Mouse (Mus musculus) adrenal gland, adult 8-10 months (tissue): ENCODE results near the gene Rapsn. TPM values are rescaled to one million over a fixed set of nuclear protein-coding genes. Genes with fewer than 3 reads are reported as not detected.
A peak's percentile ranks its signal among the peaks of the same experiment; 100 is the strongest.

ENCODE experiments used
- DNase-seq: peaks from one replicate; pipeline ENCODE4 v3.0.0; 2022
- total RNA-seq, 4 experiments: library from RNA; stranded (reverse); gene quantifications; 2 replicates each; pipeline ENCODE4 v1.2.4; 2022

The Rapsn gene
- total RNA-seq, 4 experiments from 2014 or later, result 1.6 to 7.5 (median 3.5) TPM

DNA sequence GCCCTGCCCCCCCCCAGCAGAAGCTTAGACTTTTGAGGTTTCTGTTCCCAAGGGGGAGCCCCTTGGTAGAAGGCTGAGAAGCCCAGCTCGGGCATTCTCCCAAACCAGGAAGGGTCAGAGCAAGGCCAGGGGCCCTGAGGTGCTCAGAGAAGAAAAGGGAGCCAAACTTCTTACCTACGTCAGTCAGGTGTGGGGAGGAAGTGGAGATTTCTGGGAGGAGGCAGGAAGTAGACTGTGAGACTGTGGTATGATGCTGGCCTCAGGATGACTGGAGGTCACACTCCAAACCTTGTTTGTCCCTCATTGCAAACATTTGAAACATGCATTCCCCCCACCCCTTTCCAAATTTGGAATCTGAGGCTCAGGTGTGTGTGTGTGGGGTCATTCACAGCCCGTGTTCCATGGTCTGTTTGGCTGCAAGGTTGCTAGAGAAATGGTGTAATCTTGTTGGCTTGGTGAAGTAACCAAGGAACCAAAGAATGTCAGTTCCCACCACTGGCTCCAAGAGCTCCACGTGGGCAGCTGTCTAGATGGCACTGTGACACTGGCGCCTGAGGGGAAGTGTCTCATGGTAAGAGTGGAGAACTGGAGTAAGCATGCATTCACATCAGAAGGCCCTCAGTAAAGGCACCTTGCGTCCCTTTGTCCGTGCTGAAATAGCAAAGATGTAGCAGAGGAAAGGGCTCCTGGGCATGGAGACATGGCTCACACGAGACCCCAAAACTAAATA, 45.5 kb downstream of the Rapsn start:
- no peak for DNase-seq

DNA sequence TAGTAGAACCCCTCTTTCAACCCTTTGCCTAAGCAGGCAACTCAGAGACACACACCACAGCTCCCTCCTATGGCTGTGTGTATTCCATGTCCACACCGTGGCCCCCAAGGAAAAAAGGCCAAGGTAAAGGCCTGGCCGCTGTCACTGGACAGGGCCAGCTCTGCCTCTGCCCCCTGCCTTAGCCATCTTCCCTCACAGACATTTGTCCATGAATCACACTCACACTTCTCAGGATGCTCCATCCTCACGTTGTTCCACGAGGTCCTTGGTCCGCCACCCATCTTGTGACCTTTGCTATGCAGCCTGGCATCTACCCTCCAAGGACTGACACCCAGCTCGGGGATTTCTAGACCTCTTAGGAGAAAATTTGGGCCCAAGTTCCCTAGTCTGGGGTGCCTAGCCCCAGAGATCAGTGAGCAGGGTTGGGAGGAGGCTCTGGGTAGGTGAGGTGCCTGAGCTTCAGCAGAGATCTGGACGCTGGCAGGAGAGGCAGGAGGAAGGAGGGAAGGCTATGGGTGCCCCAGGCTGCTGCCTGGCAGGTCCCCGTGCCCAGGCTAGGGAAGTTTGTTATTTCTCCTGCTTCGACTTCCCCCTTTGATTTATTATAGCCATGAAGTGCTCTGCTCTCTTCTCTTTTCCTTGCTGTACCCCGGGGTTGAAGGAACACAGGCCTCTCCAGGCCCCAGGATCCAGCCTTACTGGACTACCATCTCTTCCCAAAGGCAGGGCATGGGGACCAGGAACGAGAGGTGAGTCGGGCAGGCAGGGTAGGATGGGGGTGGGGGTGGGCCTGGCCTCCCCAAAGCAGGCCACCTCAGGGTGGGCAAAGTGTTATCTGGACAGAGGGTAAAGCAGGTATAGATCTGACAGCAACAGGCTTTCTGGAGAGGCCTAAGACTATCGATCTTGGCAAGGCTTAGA, 46.6 kb downstream of the Rapsn start, which contains the start of gene Spi1:
Gene Spi1 (plus strand): TSS at position 616 of the 921 bp plus-strand sequence.
- no peak for DNase-seq

DNA sequence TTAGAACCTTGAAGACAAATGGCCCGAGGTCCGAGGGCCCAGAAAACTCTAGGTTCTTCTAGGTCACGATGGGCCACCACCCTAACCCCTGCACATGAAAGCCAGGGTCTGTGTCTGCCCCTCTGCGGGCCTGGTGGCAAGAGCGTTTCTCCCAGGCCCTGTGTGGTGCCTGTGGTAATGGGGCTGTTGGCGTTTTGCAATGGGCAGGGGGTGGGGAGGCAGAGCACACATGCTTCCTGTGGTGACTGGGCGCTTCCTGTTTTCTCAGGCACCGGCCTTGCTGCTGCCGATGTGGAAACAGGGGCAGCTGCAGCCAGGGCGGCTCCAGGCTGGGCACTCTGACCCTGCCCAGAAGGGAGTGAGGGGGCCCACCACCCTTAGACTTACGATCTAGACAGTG, 47.4 kb downstream of the Rapsn start:
- DNase-seq, result peak; percentile 42

DNA sequence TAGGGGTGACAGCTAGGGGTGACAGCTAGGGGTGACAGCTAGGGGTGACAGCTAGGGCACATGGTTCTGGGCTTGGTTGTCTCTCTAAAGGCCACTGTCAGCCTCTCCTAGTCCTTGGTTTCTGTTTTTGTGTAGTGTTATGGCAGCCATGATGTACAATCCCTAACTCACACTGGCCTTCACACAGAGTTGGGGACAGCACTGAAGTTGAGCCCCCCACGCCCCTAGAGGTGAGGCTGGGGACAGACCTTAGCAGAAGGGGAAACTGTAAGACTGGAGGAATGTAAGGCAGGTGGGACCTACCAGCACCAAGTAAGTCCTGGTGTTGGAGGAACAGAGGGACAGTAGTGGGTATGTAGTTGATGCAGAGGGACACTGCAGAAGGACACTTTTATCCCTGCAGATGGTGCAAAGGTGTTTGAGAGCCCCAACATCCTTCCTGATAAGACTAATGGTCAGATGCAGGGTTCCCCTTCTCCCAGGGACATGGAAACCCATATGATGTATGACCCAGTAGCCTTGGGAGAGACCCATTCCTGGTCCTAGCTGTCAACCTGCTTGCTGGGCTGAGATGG, 48.0 kb downstream of the Rapsn start:
- DNase-seq, result no peak

DNA sequence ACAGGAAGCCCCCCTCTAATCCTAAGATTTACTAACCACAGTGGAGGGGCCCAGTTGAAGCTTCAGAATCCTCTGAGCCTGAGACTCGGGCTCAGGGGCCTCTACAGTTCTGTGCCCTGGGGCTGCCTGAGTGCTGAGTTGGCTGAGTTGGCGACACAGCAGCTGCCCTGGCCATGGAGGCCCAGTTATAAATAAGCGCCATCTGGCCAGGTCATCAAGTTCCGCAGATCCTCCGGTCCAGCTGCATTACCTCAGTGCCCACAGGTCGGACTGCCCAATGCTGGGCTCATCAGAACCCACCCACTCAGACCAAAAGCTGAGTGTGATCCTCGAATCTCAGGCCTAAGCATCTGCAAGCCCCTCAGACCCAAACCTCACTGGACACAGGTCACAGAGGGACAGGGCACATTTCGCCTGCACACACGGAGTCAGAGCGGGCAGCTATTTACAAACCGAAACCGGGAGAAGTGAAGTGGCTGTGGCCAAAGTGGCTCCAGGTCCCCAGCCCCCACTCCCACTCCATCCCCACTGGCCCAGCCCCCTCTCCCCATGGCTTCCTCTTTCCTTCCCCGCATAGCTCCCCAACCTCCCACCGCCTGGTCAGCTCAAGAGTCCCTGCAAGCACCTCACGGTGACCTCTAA, 48.9 kb downstream of the Rapsn start:
- no peak for DNase-seq

DNA sequence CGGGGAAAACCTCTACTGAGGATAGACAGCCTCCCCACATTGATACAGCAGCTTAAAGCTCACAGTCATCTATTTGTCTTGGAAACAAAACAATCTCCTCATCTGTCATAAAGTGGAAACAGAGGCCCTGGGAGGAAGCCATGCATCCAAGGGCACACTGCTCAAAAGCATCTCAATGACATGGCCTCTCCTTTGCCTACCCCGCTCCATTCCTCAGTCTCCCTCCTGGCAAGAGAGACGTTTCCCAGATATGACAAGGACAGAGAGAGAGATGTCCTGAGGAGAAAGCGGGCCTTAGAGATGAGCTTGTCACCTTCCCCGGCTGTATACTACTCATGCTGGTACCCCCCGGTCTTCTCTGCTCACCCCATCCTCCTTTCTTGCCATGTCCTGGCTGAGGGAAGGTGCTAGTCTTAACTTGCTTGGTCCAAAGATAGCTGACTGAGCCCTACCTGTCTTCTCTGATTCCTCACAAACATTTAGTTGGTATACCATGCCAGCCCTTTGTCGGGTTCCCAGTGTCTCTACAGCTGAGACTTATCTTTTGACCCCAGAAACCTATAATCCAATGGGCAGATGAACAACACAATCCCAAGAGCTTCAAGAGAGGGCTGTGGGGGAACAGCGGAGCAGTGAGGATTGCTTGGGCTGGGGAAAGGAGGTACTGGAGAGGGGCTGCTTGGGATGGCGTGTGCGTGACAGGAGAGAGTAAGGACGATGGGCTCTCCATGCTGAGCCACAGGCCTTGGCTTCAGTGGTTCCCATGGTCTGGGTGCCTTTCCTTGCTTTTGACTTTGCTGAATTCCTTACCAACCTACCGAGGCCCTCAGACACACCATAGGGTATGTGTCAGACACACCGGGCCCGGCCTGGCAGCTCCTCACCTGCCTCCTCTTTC, 50.3 kb downstream of the Rapsn start:
- no peak for DNase-seq

DNA sequence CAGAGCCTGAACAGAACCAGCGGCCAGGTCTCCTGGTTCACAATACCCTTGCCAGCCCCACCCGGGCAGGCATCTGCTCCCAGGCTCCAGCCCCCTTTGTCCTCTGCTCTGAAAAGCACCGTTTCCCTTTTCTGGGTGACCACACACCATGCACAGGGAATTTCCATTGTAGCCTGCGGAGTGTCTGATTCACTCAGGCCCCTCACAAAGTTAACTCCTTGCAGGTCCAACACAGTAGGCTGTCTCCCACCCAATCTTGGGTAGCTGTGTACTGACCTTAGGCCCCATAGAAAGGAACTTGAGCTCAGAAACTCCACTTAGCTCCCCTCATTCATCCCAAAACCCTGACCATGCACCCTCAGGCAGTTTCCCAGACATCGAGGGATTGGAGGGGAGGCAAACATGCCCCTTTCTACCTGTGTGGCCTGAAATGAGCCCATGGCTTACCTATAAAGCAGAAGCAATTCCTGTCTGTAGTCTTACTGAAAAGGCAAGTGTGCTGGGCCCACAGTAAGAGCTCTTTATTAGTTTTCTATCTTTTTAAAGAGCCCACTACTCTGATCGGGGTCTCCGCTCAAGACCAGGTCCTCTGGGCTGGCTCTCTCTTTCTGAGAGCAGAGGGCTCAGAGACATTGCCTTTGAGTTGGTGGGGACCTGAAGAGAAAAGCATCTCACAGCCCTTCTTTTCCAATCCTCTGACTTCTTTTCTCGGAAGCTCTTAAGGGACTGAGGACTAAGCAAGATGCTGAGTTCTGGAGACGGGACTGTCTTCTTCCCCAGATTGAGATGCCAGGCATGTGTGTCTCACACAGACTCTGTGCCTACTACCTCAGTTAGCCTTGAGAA, 51.2 kb downstream of the Rapsn start:
- no peak for DNase-seq

DNA sequence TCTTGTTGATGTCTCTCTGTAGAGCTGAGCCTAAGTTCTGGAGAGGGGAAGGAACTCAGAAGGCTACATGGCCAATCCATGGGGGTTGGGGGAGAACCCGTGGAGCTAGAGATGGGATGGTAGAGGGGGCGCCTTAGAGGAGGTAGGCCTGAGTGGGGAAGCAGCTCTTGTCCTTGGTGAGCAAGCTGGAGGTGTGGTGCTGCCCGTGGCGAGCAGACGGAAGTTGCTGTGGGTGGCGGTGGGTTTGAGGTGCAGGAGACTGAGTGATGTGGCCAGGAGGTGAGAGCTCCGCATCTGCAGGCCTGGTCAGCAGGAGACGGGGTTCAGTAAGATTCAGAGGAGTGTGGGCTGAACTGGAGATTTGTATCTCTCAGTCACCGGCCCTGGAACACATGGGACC, 52.0 kb downstream of the Rapsn start:
- DNase-seq, result no peak

DNA sequence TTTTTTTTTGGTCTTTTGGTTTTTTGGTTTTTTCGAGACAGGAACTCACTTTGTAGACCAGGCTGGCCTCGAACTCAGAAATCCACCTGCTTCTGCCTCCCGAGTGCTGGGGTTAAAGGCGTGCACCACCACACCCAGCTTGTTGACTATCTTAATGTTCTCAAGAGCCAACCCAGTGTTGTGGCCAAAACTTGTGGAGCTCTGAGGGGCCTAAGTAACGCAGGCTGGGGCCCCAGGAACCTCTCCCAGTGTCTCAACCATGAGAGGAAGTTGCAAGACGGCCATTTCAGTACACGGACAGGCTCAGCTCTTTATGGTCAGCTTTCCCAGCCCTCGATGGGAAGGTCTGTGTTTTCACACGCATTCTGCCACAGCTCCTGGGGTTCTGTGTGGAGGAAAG, 53.6 kb downstream of the Rapsn start:
- no peak for DNase-seq

DNA sequence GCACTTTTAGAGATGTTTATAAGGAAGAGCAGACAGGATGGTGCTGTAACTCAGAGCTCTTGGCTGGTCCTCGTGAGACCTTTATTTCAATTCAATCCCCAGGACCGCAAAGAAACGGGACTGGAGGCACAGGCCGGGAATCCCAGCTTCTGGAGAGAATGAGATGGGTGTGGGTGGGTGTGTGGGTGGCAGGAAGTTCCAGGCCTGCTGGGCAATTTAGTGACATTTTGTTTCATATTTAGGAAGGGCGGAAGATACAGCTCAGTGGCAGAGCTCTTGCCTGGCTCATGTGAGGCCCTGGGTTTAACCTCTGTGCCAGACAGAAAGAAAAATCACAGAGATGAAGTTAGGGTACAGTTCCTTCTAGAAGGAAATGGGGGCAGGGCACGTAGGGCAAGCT, 54.8 kb downstream of the Rapsn start:
- DNase-seq, result no peak

DNA sequence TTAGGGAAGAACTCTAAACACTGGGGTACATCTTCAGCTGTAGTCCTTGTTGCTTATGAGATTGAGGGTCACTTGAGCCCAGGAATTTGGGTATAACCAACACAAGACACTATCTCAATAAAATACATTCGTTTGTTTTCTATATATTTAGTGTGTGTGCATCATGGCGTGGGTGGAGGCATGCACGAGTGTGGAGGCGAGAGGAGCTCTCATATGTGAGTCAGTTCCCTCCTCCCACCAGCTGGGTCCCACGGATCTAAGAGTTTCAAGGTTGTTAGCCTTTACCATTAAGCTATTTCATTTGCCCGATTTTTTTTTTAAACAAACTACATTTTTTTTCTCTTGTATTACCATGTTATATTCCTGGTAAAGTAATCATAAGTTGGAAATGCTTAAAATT, 55.4 kb downstream of the Rapsn start:
- DNase-seq, result no peak

Other genes starting within 250 kb of the Rapsn start
- 100 to 1,000 TPM; 136 to 235 (median 166) TPM for gene Mtch2, start 188.5 kb upstream of the Rapsn start, total RNA-seq
- 1 to 10 TPM; 1.6 to 3.5 (median 2.8) TPM for gene C1qtnf4, start 149.8 kb upstream of the Rapsn start, total RNA-seq
- gene Kbtbd4, start 130.9 kb upstream of the Rapsn start, total RNA-seq, result 10 to 100 TPM; 41.4 to 48.0 (median 45.2) TPM
- 100 to 1,000 TPM; 308 to 467 (median 370) TPM for gene Ndufs3, start 130.8 kb upstream of the Rapsn start, total RNA-seq
- 100 to 1,000 TPM in 1 of 4 experiments, 10 to 100 TPM in 3; 74.4 to 102 (median 89.7) TPM for gene Celf1, start 95.2 kb upstream of the Rapsn start, total RNA-seq
- gene Psmc3, start 18.4 kb downstream of the Rapsn start, total RNA-seq, result 100 to 1,000 TPM; 172 to 187 (median 179) TPM
- 10 to 100 TPM; 31.4 to 57.3 (median 43.5) TPM for gene Slc39a13, start 34.8 kb downstream of the Rapsn start, total RNA-seq
- gene Spi1, start 46.8 kb downstream of the Rapsn start, total RNA-seq, result 1 to 10 TPM; 6.3 to 9.6 (median 7.9) TPM
- under 1 TPM; 0.09 to 0.62 (median 0.26) TPM for gene Mybpc3, start 82.5 kb downstream of the Rapsn start, total RNA-seq
- gene Madd, start 148.2 kb downstream of the Rapsn start, total RNA-seq, result 10 to 100 TPM; 25.2 to 44.7 (median 32.4) TPM
- gene Nr1h3, start 167.2 kb downstream of the Rapsn start, total RNA-seq, result 10 to 100 TPM; 21.1 to 32.1 (median 25.4) TPM
- 10 to 100 TPM; 44.7 to 74.7 (median 57.5) TPM for gene Acp2, start 167.3 kb downstream of the Rapsn start, total RNA-seq
- gene Ddb2, start 201.4 kb downstream of the Rapsn start, total RNA-seq, result 10 to 100 TPM in 3 of 4 experiments, 1 to 10 TPM in 1; 8.4 to 22.9 (median 17.1) TPM
- gene Pacsin3, start 220.3 kb downstream of the Rapsn start, total RNA-seq, result 100 to 1,000 TPM in 2 of 4 experiments, 10 to 100 TPM in 2; 68.6 to 220 (median 125) TPM
- 100 to 1,000 TPM in 3 of 4 experiments, 10 to 100 TPM in 1; 99.8 to 126 (median 112) TPM for gene Arfgap2, start 229.4 kb downstream of the Rapsn start, total RNA-seq